Mouse (Mus musculus) kidney, adult 2 months (tissue): ENCODE results near the gene Dip2c.

Source experiments
- CTCF ChIP-seq: fragments of 200-500 bp; conservative IDR thresholded peaks from 2 replicates; pipeline ENCODE4 v1.5.1; 2011; ENCODE audit warnings: low read depth, mild to moderate bottlenecking, control low read depth, low read length, moderate library complexity, mixed read lengths; ENCODE audit not compliant: insufficient read depth, insufficient read length
- POLR2A ChIP-seq: fragments of 200-500 bp; IDR thresholded peaks from one replicate; pipeline ENCODE4 v1.6.1; 2011; ENCODE audit warnings: low read depth, low read length, control low read depth

DNA sequence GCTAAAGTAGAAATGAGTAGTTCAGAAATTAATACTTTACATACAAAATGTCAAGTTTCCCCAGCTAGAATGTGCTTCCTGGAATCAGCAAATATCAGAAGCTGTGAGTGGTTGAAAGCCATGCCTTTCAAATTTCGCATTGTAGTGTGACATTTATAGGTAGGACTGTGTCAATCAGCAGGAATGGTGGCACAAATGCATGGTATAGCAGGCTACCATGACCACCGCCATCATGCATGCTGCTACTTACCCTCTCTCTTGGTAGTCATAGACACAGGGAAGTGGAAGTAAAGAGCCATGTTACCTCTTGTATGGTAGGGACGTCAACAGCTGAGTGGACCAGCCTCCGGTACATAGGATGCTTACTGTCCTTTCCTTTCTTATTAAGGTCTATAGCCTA is 421.0 kb downstream of the Dip2c start:
- no peak for TF ChIP-seq CTCF
- no peak for TF ChIP-seq POLR2A
